Mouse (Mus musculus): ENCODE data around the gene Arnt.
A peak's percentile ranks its signal among the peaks of the same experiment; 100 is the strongest.

Arnt gene

DNA sequence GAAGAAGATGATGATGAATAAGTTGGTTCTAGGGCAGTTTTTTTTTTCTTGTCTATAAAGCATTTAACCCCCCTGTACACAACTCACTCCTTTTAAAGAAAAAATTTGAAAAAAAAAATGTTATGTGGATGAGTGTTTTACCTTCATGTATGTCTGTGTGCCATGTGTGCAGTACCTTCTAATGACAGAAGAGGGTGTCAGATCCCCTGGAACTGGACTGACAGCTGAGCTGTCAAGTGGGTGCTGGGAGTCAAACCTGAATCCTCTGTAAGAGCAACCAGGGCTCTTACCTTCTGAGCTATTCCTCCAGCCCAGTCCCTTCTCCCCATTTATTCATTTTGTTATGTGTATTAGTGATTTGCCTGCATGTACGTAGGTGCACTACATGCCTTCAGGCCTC, 96.8 kb downstream of the Arnt start:
- DNase-seq: no peak

DNA sequence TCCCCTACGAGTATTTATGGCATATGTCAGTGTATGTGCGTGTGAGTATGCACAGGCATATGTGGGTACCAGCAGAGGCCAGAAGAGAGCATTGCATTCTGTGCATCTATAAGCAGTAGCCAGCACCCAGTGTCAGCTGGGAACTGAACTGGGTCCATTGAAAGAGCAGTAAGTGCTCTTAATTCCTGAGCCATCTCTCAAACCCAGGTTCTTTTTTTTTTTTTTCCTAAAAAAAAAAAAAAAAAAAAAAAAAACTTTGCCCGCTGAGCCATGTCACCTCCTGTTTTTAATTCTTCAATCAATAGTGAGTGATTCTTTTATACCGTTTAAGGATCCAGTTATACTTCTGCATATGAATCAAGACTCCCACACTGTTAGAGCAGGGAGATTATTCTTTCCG, 99.2 kb downstream of the Arnt start:
- DNase-seq: no peak

DNA sequence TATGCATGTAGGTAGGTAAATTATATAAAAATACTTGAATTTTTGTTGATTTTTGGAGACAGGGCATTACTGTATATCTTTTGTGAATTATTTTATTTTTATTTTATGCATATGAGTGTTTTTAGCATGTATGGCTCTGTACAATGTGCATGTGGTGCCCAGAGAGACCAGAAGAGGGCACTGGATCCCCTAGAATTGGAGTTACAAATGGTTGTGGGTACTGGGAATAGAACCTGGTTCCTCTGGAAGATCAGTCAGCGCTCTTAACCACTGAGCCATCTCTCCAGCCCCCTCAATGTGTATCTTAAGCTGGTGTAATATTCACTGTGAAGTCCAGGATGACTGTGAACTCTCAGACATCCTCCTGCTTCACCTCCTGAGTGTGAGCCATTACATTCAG, 100.7 kb downstream of the Arnt start:
- no peak for DNase-seq

DNA sequence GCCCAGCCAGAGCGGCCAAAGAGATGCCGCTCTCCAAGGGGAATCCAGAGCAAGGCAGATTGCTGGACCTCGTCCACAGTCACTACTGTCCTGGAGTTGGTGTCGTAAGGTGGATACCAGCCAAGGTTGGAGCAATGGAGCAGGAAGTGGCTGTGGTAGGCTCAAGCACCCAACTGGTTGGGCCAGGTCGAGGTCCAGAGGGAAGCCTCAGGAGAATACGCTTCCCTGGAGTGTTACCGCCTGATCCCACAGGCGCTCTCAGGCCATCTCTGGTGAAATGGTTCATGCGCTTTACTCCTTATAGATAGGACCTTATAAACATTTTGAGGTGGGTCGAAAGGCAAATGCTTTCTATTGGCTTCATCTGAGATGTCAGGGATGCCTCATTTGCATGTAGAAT, 104.7 kb downstream of the Arnt start:
- DNase-seq: peak; percentile 62

DNA sequence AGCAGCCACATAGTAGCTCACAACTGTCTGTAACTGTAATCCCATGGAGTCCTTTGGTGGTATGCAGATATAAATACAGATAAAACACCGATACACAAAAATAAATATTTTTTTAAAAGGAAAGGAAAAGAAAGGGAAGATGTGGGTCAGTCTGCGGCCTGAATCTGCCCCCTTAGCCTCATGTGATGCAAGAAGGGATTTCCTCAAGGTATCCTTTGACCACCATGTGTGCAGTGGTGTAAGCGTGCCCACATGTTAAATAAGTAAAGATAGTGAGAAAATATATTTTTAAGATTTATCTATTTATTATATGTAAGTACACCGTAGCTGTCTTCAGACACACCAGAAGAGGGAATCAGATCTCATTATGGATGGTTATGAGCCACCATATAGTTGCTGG, 105.6 kb downstream of the Arnt start:
- DNase-seq: peak; percentile 19

DNA sequence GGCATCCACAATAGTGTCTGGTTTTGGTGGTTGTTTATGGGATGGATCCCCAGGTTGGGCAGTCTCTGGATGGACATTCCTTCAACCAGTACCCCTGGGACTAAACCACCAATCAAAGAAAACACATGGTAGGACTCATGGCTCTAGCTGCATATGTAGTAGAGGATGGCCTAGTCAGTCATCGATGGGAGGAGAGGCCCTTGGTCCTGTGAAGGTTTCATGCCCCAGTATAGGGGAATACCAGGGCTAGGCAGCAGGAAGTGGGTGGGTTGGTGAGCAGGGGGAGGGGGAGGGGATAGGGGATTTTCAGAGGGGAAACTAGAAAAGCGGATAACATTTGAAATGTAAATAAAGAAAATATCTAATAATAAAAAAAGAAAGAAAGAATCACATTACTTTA, 107.0 kb downstream of the Arnt start:
- DNase-seq: peak; percentile 77

DNA sequence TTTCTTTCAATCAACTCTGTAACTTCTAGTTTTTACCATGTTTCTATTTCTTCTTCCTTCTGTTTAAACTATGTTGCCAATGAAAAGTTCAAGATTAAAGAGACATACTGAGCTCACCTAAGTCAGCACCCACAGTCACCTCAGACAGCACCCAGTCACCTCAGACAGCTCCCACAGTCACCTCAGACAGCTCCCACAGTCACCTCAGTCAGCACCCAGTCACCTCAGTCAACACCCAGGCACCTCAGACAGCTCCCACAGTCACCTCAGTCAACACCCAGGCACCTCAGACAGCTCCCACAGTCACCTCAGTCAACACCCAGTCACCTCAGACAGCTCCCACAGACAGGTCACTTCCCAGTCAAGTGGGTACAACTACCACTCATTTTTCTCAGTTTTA, 108.0 kb downstream of the Arnt start:
- peak; percentile 67 for DNase-seq

DNA sequence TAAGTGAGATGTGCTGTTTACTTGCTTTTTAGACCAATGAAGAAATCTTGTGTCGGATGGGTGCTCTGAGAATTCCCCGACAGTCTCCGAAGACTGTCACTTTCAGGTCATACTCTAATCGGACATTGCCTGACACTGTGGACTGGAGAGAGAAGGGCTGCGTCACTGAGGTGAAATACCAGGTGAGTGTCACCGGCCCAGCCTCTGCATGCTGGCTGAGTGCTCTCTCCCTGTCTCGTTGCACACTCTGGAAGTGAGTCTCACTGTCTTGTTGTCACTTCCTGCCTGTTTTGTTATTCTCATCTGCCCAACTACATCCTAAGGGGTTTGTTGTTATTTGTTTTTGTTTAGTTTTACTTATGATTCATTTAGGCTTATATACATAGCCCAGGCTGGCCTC, 108.8 kb downstream of the Arnt start:
- DNase-seq: peak; percentile 54
